Mouse (Mus musculus): Measurements from ENCODE around the gene Wdr43.

The Wdr43 gene

GRCm38 (mm10) chr17:71664172-71664571 is 48.5 kb downstream of the Wdr43 start:
- DNase-seq: no peak

- no peak for DNase-seq
These were observed 49.5 kb downstream of the Wdr43 start for GRCm38 (mm10) chr17:71665201-71665600.

GRCm38 (mm10) chr17:71669511-71669910 is 53.8 kb downstream of the Wdr43 start:
- no peak for DNase-seq

- no peak for DNase-seq
These were observed 56.3 kb downstream of the Wdr43 start for GRCm38 (mm10) chr17:71671840-71672546.

GRCm38 (mm10) chr17:71673092-71673491 is 57.4 kb downstream of the Wdr43 start, which contains the start of gene Togaram2:
Togaram2 (plus strand) TSS chr17:71673261.
- no peak for DNase-seq

GRCm38 (mm10) chr17:71673936-71674335 is 58.2 kb downstream of the Wdr43 start:
- DNase-seq: no peak

- no peak for DNase-seq
These were observed 59.2 kb downstream of the Wdr43 start for GRCm38 (mm10) chr17:71674886-71675285.

- DNase-seq: no peak
These were observed 66.0 kb downstream of the Wdr43 start for GRCm38 (mm10) chr17:71681666-71682065.

GRCm38 (mm10) chr17:71682379-71682778 is 66.7 kb downstream of the Wdr43 start:
- DNase-seq: no peak

- no peak for DNase-seq
These were observed 67.6 kb downstream of the Wdr43 start for GRCm38 (mm10) chr17:71683281-71683680.

- DNase-seq: no peak
These were observed 68.5 kb downstream of the Wdr43 start for GRCm38 (mm10) chr17:71684103-71684608.

GRCm38 (mm10) chr17:71687436-71687835 is 71.7 kb downstream of the Wdr43 start:
- no peak for DNase-seq

- no peak for DNase-seq
These were observed 74.2 kb downstream of the Wdr43 start for GRCm38 (mm10) chr17:71689903-71690302.

- no peak for DNase-seq
These were observed 75.7 kb downstream of the Wdr43 start for GRCm38 (mm10) chr17:71691361-71691875.

- DNase-seq: no peak
These were observed 77.6 kb downstream of the Wdr43 start for GRCm38 (mm10) chr17:71693313-71693712.

GRCm38 (mm10) chr17:71693780-71694179 is 78.1 kb downstream of the Wdr43 start:
- DNase-seq: no peak

GRCm38 (mm10) chr17:71695151-71695550 is 79.5 kb downstream of the Wdr43 start:
- no peak for DNase-seq

GRCm38 (mm10) chr17:71695716-71696315 is 80.1 kb downstream of the Wdr43 start:
- no peak for DNase-seq

GRCm38 (mm10) chr17:71696396-71696795 is 80.7 kb downstream of the Wdr43 start:
- no peak for DNase-seq

GRCm38 (mm10) chr17:71697896-71698618 is 82.4 kb downstream of the Wdr43 start:
- peak in 1 of 2 experiments; percentile 9 for DNase-seq

GRCm38 (mm10) chr17:71698619-71698956 is 82.9 kb downstream of the Wdr43 start:
- no peak for DNase-seq

GRCm38 (mm10) chr17:71705113-71705512 is 89.4 kb downstream of the Wdr43 start:
- DNase-seq: no peak
